Mouse (Mus musculus): ENCODE results near the gene Il20ra.
A peak's percentile ranks its signal among the peaks of the same experiment; 100 is the strongest.
"Not testable (repeated sequence)": the region's sequence is repeated elsewhere in the genome, so short reads cannot be mapped to it uniquely, and the experiment has no call there.

Gene Il20ra

GRCm38 (mm10) chr10:19712421-19712836, at the start of gene Il20ra:
Gene Il20ra (plus strand): TSS chr10:19712570.
- DNase-seq, result peak; percentile 62

DNA sequence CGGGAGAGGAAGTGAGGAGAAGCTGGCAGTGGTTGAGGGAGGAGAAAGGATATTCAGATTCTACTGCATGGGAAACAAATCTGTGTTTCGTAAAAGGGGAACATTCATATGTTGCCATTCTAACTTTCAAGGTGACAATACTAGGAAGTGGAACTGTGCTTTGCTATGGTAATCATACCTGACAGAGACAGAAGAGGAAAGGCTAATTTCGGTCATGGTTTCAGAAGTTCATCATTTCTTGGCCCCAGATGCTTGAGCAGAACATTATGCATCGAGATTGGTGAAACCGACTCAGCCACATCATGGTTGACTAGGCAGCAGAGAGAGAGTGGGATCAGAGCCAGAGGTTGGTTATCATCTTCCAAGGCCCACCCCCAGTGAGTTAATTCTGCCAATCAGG, 43.4 kb upstream of the Il20ra start:
- DNase-seq, result no peak

- DNase-seq, result no peak
These were observed 40.4 kb upstream of the Il20ra start for GRCm38 (mm10) chr10:19672015-19672414.

GRCm38 (mm10) chr10:19673146-19673545, 39.2 kb upstream of the Il20ra start:
- DNase-seq, result no peak

DNA sequence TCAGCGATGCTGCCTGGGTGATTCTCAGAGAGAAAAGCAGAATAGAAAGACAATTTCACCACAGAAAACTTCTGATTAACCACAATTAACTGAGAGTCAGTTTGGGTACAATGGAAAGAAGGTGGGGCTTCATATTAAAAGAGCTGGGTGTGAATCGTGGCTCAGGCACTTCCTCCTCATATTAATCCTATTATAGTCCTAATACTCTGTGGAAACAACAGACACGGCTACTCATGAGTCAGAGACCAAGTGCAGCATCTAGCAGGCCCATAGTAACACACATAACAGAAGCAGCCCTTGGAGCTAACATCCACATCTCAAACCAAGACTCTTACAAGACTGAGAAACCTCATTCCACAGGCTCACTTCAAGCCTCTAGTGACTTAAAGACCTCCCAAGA, 24.7 kb upstream of the Il20ra start:
- DNase-seq, result no peak

DNA sequence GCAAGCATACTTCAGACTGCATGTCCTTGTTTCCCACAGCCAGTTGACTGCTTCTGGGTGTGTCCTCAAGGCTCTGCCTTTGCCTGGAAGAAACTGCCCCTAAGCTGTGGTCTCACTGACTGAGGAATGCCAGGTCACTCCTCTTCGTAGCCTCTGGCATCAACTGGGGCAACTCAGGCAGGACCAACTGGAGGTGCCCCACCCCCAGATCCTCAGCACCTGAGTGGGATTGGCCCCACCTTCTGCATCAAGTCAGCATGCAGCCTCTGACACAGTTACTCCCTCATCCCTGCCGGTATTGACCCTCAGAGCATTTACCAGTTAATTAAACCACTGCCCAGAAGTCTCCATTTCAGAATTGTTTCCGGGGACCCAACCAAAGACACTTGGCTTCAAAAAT, 21.1 kb upstream of the Il20ra start:
- DNase-seq, result no peak

DNA sequence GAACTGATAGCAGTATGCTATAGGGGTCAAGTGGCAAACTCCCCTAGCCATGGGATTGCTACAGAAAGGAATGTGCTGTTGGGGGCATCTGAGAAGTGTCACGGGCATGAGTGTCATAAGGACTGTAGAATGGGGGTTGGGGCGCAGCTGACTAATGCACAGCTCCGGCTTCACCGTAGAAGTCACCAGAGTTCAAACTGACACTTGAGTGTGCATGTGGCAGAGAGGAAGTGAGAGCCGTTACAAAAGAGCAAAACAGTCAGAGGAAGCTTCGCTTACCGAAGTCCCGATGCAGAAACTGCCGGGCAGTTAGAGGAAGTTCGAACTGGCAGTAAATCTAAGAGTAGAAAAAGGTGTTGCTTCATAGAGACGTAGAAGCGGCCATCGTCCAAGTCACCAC, 20.6 kb upstream of the Il20ra start:
- no peak for DNase-seq

- no peak for DNase-seq
These were observed 20.0 kb upstream of the Il20ra start for GRCm38 (mm10) chr10:19692332-19692731.

DNA sequence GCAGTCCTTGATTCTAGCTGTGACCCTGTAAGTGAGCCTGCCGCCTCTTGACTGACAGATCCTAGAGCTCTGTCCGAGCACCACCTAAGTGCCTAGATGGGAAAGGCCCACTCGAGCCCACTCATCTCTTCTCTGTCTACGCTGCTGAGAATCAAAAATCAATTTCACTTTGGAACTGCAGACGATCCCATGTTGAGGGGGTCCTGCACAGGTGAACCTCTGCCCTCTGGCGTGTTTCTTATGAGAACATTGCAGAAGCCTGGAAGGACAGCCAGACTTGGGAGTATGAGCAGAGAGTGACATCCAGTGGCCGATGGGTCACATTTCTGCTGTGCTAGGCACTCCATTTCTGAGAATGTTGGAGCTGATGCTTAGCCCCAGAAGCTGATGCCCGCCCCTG, 19.4 kb upstream of the Il20ra start:
- DNase-seq, result peak; percentile 4

GRCm38 (mm10) chr10:19693629-19694028, 18.7 kb upstream of the Il20ra start:
- DNase-seq, result no peak

GRCm38 (mm10) chr10:19699331-19699730, 13.0 kb upstream of the Il20ra start:
- no peak for DNase-seq

DNA sequence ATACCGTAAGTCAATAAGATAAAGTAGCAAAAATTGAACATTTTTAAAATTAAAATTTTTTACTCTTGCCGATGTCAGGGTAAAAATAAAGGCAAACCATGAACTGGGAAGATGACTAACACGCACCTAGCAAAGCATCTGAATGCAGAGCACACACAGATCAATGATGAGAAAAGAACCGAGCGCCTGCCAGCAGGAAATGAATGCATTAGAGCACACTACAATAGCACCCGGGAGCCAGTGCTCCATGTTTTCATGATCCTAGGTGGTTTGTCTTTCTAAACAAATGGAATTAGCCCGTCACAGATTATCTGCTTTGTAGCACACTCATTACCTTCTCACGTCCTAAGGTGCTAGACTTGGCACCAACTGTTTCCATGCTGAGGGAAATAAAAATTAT, 7.9 kb upstream of the Il20ra start:
- DNase-seq, result no peak

DNA sequence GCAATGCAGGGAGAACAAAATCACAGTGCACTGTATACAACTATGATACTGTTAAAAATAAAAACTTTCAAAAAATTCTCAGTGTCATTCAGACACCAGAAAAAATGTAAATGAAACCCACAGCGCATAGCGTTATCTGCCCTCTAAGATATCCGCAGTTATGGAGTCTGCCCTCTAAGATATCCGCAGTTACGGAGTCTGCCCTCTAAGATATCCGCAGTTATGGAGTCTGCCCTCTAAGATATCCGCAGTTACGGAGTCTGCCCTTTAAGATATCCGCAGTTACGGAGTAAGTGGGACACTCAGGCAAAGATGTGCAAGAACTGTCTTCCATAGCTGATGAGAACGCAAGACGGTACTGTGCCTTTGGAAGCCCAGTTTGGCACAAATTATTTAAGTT, 4.6 kb upstream of the Il20ra start:
- no peak for DNase-seq

- DNase-seq, result peak; percentile 30
These were observed 3.9 kb upstream of the Il20ra start for GRCm38 (mm10) chr10:19708277-19709070.

DNA sequence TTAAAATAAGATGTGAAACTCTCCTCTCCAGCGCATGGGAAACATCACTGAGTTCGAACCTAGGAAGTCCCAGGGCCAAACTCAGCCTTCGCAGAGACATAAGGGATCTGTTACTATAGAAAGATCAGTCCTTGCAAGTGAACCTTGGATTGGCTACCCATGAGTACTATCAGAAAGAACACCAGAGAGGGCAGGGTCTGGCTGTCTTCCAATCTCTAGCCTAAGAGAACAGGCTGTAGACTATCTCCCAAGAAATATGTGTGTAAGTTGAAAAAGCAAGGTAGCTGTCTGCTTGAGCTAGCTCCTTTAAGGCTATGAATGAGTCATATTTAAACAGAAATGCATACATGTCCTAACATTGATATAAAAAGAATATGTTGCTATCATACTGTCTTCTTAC, 1.4 kb upstream of the Il20ra start:
- no peak for DNase-seq

DNA sequence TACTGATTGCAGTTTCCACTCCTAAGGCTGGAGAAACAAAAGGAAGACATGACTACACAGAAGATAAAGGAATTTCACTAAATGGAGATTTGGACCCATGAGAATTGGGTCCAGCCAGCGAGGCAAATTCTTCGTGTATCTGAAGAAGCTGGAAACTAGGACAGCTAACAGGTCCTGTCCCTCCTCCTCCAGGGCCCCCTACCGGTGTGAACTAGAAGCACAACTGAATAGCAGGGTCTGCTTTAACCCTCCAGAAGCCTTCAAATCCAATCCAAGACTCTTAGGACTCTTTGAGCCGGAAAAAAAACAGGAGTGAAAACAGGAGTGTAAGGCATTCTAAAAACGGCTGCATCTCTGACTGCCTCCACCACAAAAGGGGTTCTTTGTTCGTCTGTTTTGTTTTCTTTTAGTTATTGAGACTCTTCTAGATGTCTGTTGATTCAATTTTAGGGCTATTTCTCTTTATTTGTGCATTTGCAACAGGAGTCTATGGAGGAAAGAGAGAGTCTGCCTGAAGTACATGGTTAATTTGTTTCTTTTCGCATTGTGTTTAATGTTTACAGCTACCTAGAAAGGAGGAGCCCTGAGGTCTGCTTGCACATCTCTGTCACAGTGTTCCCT, 709 bp upstream of the Il20ra start:
- DNase-seq, result peak; percentile 9

DNA sequence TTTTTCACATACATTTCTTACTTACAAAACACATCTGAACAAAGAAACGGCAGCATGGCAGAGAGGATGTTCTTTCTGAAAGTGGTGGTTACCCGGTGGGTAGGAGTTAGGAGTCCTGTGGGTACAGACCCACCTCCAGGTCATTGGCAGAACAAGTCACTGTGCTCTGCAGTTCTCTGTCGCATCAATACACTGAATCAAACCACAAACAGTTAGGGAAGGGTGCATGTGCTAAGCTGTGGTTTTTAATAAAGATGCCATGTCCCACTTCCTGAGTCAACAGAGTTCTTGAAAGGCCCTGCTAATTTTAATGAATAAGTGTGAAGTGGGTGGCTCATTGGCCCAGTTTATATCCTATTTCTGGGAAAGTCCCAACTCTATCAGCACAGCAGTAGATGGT, 6.3 kb downstream of the Il20ra start:
- no peak for DNase-seq

- DNase-seq, result no peak
These were observed 9.9 kb downstream of the Il20ra start for GRCm38 (mm10) chr10:19722320-19722719.

DNA sequence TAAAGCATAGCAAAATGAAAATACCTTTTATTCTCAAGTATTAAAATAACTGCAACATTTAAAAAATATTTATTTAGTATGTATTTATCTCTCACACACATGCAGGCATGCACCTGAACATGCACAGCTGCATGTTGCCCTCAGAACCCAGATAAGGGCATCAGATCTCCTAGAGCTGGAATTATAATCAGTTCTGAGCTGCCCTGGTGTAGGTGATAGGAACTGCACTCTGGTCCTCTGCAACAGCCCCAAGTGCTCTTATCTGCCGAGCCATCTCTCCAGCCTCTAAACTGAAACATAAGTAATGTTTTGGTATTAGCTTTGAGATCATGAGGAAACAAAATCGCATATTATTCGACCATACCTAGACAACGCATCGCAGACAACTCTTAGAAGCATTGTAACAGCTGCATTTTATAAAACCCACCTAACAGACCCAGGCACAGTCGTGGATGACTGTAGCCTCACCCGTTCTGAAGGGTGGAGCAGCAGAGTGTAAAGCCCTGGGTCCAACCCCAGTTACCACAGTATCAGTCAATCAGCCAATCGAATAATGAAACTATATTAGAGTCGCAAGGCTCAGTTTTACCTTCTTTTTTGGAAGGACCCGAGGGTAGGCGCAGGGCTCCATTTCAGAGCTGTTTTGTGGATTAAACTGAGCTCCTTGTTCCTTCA, 11.9 kb downstream of the Il20ra start:
- DNase-seq, result no peak

DNA sequence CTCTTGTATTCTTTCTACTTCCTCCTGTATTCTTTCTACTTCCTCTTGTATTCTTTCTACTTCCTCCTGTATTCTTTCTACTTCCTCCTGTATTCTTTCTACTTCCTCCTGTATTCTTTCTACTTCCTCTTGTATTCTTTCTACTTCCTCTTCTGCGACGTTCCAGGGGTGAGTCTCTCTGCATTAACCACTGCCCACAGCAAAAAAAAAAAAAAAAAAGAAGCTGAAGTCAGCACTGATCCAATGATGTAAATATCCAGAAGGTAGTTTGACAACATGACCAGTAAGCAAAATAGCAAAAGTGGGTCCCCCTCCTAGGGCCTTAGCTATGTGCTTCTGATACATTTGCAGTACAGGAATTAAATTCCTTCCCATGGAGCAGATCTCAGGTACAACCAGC, 26.1 kb downstream of the Il20ra start:
- DNase-seq, result not testable (repeated sequence)

- DNase-seq, result no peak
These were observed 33.3 kb downstream of the Il20ra start for GRCm38 (mm10) chr10:19745662-19746061.

- no peak for DNase-seq
These were observed 33.8 kb downstream of the Il20ra start for GRCm38 (mm10) chr10:19746156-19746555.

DNA sequence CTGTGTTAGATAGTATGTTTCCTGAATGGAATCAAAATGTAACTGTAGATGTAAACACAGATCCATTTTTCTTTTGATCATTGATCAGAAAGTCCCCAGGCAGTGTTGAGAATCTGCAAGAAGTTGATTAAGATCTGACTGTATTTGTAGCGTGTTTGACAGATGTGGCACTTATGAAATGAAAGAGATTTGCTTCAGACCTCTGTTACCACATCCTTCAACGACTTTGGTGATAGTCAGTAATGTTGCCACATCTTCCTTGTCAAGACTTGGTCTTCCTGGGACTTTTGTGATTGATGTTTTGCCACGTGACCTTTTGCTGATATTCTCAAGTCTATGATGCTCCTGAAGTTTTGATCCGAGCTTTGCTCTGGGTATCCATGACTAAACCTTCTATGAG, 35.3 kb downstream of the Il20ra start:
- no peak for DNase-seq

GRCm38 (mm10) chr10:19765459-19765858, 53.1 kb downstream of the Il20ra start:
- no peak for DNase-seq

Measured in right cerebral cortex, postnatal 4 days (tissue).